Mouse (Mus musculus) urinary bladder, postnatal 0 days (tissue): ENCODE measurements around the gene Zer1. TPM values are rescaled to one million over a fixed set of nuclear protein-coding genes. Genes with fewer than 3 reads are reported as not detected.

Source experiments
- polyA plus RNA-seq: library from polyadenylated mRNA; unstranded; fragments of >200 nt; fragmentation: Nextera tagmentation; extraction: Ambion mirVana; gene quantifications from 2 replicates; pipeline ENCODE4 v1.2.1, GENCODE M21; 2015

Zer1 gene
- polyA plus RNA-seq, result 3.5 and 4.2 TPM in 2 replicates

GRCm38 (mm10) chr2:30124472-30125274 is at the start of gene Zer1:
Zer1 (minus strand) TSS chr2:30124585.

DNA sequence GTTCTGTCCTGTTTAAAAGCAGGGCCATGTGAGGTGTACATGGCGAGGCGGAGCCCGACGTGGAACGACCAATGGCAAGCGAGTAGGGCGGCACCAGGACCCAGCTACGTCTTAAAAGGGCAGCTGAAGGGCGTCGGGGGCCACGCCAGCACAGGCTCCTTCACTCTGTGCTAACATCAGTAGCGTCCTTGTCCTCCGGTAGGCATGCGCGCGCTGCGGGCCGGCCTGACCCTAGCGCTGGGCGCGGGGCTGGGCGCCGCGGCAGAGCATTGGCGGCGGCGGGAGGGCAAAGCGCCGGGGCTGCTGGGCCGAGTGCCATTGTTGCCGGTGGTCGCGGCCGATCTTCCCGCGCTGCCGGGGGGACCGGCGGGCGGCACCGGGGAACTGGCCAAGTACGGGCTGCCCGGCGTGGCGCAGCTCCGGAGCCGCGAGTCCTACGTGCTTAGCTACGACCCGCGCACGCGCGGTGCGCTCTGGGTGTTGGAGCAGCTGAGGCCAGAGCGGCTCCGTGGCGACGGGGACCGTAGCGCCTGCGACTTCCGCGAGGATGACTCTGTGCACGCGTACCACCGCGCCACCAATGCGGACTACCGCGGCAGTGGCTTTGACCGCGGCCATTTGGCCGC is 47.1 kb upstream of the Zer1 start, which contains the start of gene Endog:
TSS of gene Endog (plus strand) at position 123 of the 626 bp plus-strand sequence.

GRCm38 (mm10) chr2:30133613-30134377 is 9.4 kb upstream of the Zer1 start, which contains the start of gene Tbc1d13:
Tbc1d13 (plus strand) TSS chr2:30133746.

DNA sequence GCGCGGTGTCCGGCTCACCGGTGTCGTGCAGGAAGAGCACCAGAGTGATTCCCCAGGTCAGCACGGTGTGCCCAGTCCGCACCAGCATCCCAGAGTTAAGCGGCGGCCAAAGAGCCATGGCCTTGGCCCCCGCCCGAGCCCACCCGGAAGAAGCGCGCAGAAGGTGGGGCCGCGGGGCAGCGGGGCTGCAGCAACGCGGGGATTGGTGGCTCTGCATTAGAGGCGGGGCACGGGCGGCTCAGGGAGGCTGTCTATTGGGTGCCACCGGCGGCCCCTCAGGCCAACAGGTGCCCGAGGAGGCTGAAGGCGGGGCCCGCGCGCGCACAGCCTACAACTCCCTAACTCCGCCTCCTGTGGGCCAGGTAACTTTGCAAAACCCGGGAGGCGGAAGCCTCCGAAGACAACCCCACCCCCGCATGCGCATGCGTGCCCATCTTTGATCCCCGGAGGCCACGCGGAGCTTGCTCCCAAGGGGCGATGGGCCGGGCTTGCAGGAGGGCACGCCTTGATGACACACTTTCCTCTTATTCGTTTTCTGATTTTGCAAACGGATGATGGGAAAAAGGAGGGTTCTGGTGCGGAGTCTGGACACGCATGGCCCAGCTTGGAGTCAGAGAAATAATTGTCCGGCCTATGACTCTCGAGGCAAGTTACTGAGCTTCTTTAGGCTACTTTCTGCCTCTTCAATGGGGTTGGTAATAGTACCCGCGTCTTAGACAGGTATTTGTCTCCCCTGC is 30.7 kb downstream of the Zer1 start, which contains the start of gene Zdhhc12:
TSS of gene Zdhhc12 (minus strand) at position 178 of the 737 bp plus-strand sequence.

GRCm38 (mm10) chr2:30077502-30078348 is 46.7 kb downstream of the Zer1 start, which contains the start of gene Pkn3:
Pkn3 (plus strand) TSS chr2:30077684.

GRCm38 (mm10) chr2:30057223-30057904 is 67.0 kb downstream of the Zer1 start, which contains the start of gene Set:
Set (plus strand) TSS chr2:30057378.

GRCm38 (mm10) chr2:30048699-30049388 is 75.5 kb downstream of the Zer1 start, which contains the start of gene Wdr34:
Wdr34 (minus strand) TSS chr2:30048881.

Other genes starting within 250 kb of the Zer1 start
- 24.4 and 29.1 TPM in 2 replicates for gene Odf2, start 235.4 kb downstream of the Zer1 start, polyA plus RNA-seq
- gene Gle1, start 189.2 kb downstream of the Zer1 start, polyA plus RNA-seq, result 25.6 and 26.7 TPM in 2 replicates
- gene Sptan1, start 159.0 kb downstream of the Zer1 start, polyA plus RNA-seq, result 71.0 and 86.1 TPM in 2 replicates
- 13.7 and 13.8 TPM in 2 replicates for gene Wdr34, start 75.7 kb downstream of the Zer1 start, polyA plus RNA-seq
- 179 and 195 TPM in 2 replicates for gene Set, start 67.2 kb downstream of the Zer1 start, polyA plus RNA-seq
- gene Pkn3, start 46.9 kb downstream of the Zer1 start, polyA plus RNA-seq, result 3.1 TPM in 2 replicates
- gene Zdhhc12, start 30.9 kb downstream of the Zer1 start, polyA plus RNA-seq, result 24.9 and 27.9 TPM in 2 replicates
- 2.2 and 4.1 TPM in 2 replicates for gene Tbc1d13, start 9.2 kb upstream of the Zer1 start, polyA plus RNA-seq
- 22.8 TPM in 2 replicates for gene Endog, start 46.9 kb upstream of the Zer1 start, polyA plus RNA-seq
- 25.1 and 25.8 TPM in 2 replicates for gene Spout1, start 53.9 kb upstream of the Zer1 start, polyA plus RNA-seq
- 11.6 and 13.6 TPM in 2 replicates for gene Kyat1, start 81.3 kb upstream of the Zer1 start, polyA plus RNA-seq
- 27.9 and 29.2 TPM in 2 replicates for gene Lrrc8a, start 113.1 kb upstream of the Zer1 start, polyA plus RNA-seq
- 0.06 and 0.07 TPM in 2 replicates for gene Gm28035, start 116.0 kb upstream of the Zer1 start, polyA plus RNA-seq
- gene Phyhd1, start 141.6 kb upstream of the Zer1 start, polyA plus RNA-seq, result 7.8 and 8.7 TPM in 2 replicates
- not detected in 2 replicates for gene Gm28038, start 156.5 kb upstream of the Zer1 start, polyA plus RNA-seq
- gene Dolk, start 161.7 kb upstream of the Zer1 start, polyA plus RNA-seq, result 22.8 and 24.4 TPM in 2 replicates
- gene Nup188, start 161.8 kb upstream of the Zer1 start, polyA plus RNA-seq, result 12.3 TPM in 2 replicates
- gene Sh3glb2, start 234.8 kb upstream of the Zer1 start, polyA plus RNA-seq, result 77.9 and 87.5 TPM in 2 replicates
- 13.9 and 15.1 TPM in 2 replicates for gene Miga2, start 239.6 kb upstream of the Zer1 start, polyA plus RNA-seq